Mouse (Mus musculus): Measurements from ENCODE around the gene Cd59a.

Gene Cd59a

GRCm38 (mm10) chr2:104142140-104142539, 46.5 kb downstream of the Cd59a start:
- DNase-seq (ENCODE audit: low spot score): no peak

- no peak for DNase-seq (ENCODE audit: low spot score)
These were observed 48.4 kb downstream of the Cd59a start for GRCm38 (mm10) chr2:104144004-104144403.

- DNase-seq (ENCODE audit: low spot score): no peak
These were observed 50.4 kb downstream of the Cd59a start for GRCm38 (mm10) chr2:104145983-104146382.

- no peak for DNase-seq (ENCODE audit: low spot score)
These were observed 52.4 kb downstream of the Cd59a start for GRCm38 (mm10) chr2:104147910-104148561.

- DNase-seq (ENCODE audit: low spot score): no peak
These were observed 55.2 kb downstream of the Cd59a start for GRCm38 (mm10) chr2:104150608-104151397.

GRCm38 (mm10) chr2:104153345-104153744, 57.7 kb downstream of the Cd59a start:
- no peak for DNase-seq (ENCODE audit: low spot score)

- no peak for DNase-seq (ENCODE audit: low spot score)
These were observed 58.3 kb downstream of the Cd59a start for GRCm38 (mm10) chr2:104153876-104154275.

- DNase-seq (ENCODE audit: low spot score): no peak
These were observed 62.2 kb downstream of the Cd59a start for GRCm38 (mm10) chr2:104157831-104158230.

- no peak for DNase-seq (ENCODE audit: low spot score)
These were observed 67.8 kb downstream of the Cd59a start for GRCm38 (mm10) chr2:104163418-104163817.

GRCm38 (mm10) chr2:104163978-104164487, 68.4 kb downstream of the Cd59a start:
- no peak for DNase-seq (ENCODE audit: low spot score)
